Mouse (Mus musculus) ES-E14 (cell line): ENCODE measurements at regions not wholly inside any gene's neighbourhood (a gene's known extent, or its start where the extent isn't known, plus 50 kb on each side); places are given as distances from the start of the nearest gene placed in this dataset.

Experiments used
- DNase-seq: peaks from one replicate; pipeline ENCODE4 v3.0.0-alpha.2; 2013; ENCODE audit warnings: low read depth, low spot score
- H3K27ac ChIP-seq: 2 replicates; pipeline ENCODE4 v1.5.1; 2012; ENCODE audit warnings: low read depth, mild to moderate bottlenecking, low read length, moderate library complexity, mixed read lengths; ENCODE audit not compliant: poor library complexity, insufficient read depth, severe bottlenecking
- H3K36me3 ChIP-seq: 2 replicates; pipeline ENCODE4 v1.6.1; 2012; ENCODE audit warnings: mild to moderate bottlenecking, low read length, moderate library complexity, mixed read lengths; ENCODE audit not compliant: control insufficient read depth, poor library complexity, insufficient read depth, severe bottlenecking
- H3K4me1 ChIP-seq, 2 experiments: fragments of 150-350 bp in 1 of 2; sonication (generic) in 1 of 2; 2 replicates each; pipeline ENCODE4 v1.6.1; 2012; ENCODE audit warnings: low read length in 2 of 2, mild to moderate bottlenecking in 1 of 2, mixed read lengths in 1 of 2; ENCODE audit not compliant: control insufficient read depth in 2 of 2, insufficient read depth in 2 of 2, poor library complexity in 1 of 2
- H3K4me3 ChIP-seq, 2 experiments: fragments of 150-350 bp in 1 of 2; sonication (generic) in 1 of 2; 2 replicates each; pipeline ENCODE4 v1.5.1; 2012; ENCODE audit warnings: low read length in 2 of 2, low read depth in 1 of 2, mild to moderate bottlenecking in 1 of 2, mixed read lengths in 1 of 2; ENCODE audit not compliant: insufficient read depth in 1 of 2, poor library complexity in 1 of 2, severe bottlenecking in 1 of 2
- H3K9ac ChIP-seq: 2 replicates; pipeline ENCODE4 v1.6.1; 2012; ENCODE audit warnings: low read depth, mild to moderate bottlenecking, low read length, mixed read lengths; ENCODE audit not compliant: poor library complexity, insufficient read depth, severe bottlenecking
- H3K9me3 ChIP-seq: fragments of 150-350 bp; sonication (generic); 2 replicates; pipeline ENCODE4 v1.6.1; 2012; ENCODE audit warnings: low read depth, mild to moderate bottlenecking, low read length; ENCODE audit not compliant: control insufficient read depth, insufficient read depth
- CHD2 ChIP-seq: IDR thresholded peaks from 2 replicates; pipeline ENCODE4 v1.6.1; 2014; ENCODE audit warnings: mild to moderate bottlenecking, low read depth, low read length, inconsistent platforms
- HCFC1 ChIP-seq: IDR thresholded peaks from 2 replicates; pipeline ENCODE4 v1.6.1; 2012; ENCODE audit warnings: low read length, inconsistent platforms, borderline replicate concordance; ENCODE audit not compliant: insufficient read depth
- MAFK ChIP-seq: IDR thresholded peaks from 2 replicates; pipeline ENCODE4 v1.6.1; 2014; ENCODE audit warnings: mild to moderate bottlenecking, low read depth, low read length, inconsistent platforms; ENCODE audit not compliant: insufficient read depth
- ZC3H11A ChIP-seq: IDR thresholded peaks from 2 replicates; pipeline ENCODE4 v1.6.1; 2012; ENCODE audit warnings: low read depth, mild to moderate bottlenecking, inconsistent platforms, low read length, borderline replicate concordance
- ZNF384 ChIP-seq: IDR thresholded peaks from 2 replicates; pipeline ENCODE4 v1.6.1; 2012; ENCODE audit warnings: low read depth, low read length, inconsistent platforms
- in situ Hi-C, 2 experiments: fragments of 600-800 bp; cut with MboI; formaldehyde crosslinking; loops; one replicate each; pipeline ENCODE4 v1.15.1; 2025; ENCODE audit warnings: low sequenced_read_pairs in 2 of 2, inconsistent platforms in 1 of 2; ENCODE audit not compliant: unreplicated experiment in 2 of 2

- no peak for TF ChIP-seq CHD2
- no peak for TF ChIP-seq MAFK
- no peak for TF ChIP-seq ZC3H11A
- TF ChIP-seq ZNF384, result no peak
- no peak for TF ChIP-seq HCFC1
- Histone ChIP-seq H3K27ac (no peak overlapping the region), H3K9ac (no peak overlapping the region), H3K4me1 (no peaks in the 10 kb centered on the region), H3K4me3 (no peak overlapping the region), H3K36me3 (no peaks in the 10 kb centered on the region), H3K9me3 (no peaks in the 10 kb centered on the region)
- in situ Hi-C loops, result no loop called here
- no peak for DNase-seq
Observed at GRCm38 (mm10) chr5:133267887-133268286, 724.7 kb upstream of the Auts2 start.

- Histone ChIP-seq H3K4me1 (no peaks in the 10 kb centered on the region), H3K36me3 (no peaks in the 10 kb centered on the region), H3K9me3 (no peaks in the 10 kb centered on the region), H3K4me3 (no peak overlapping the region), H3K27ac (no peak overlapping the region), H3K9ac (no peak overlapping the region)
- no peak for TF ChIP-seq CHD2
- TF ChIP-seq HCFC1, result no peak
- in situ Hi-C loops, result no loop called here
- no peak for DNase-seq
Observed at GRCm38 (mm10) chr5:133267356-133267755, 724.2 kb upstream of the Auts2 start.

- no peak for TF ChIP-seq ZNF384
- TF ChIP-seq CHD2, result no peak
- no peak for TF ChIP-seq HCFC1
- no peak for TF ChIP-seq MAFK
- no peak for TF ChIP-seq ZC3H11A
- H3K36me3 ChIP-seq, result no peaks in the 10 kb centered on the region
- no peak overlapping the region for H3K27ac ChIP-seq
- H3K4me3 ChIP-seq, result no peak overlapping the region
- DNase-seq, result no peak
- no peaks in the 10 kb centered on the region for H3K4me1 ChIP-seq
- in situ Hi-C loops, result no loop called here
- no peak overlapping the region for H3K9ac ChIP-seq
- no peaks in the 10 kb centered on the region for H3K9me3 ChIP-seq
Observed at GRCm38 (mm10) chr5:133264976-133265375, 721.8 kb upstream of the Auts2 start.

- H3K36me3 ChIP-seq, result no peaks in the 10 kb centered on the region
- no peak overlapping the region for H3K4me3 ChIP-seq
- H3K4me1 ChIP-seq, result no peaks in the 10 kb centered on the region
- H3K9me3 ChIP-seq, result no peaks in the 10 kb centered on the region
- no peak for TF ChIP-seq ZC3H11A
- TF ChIP-seq ZNF384, result no peak
- TF ChIP-seq HCFC1, result no peak
- no peak for DNase-seq
- no peak overlapping the region for H3K9ac ChIP-seq
- in situ Hi-C loops, result no loop called here
- H3K27ac ChIP-seq, result no peak overlapping the region
Observed at GRCm38 (mm10) chr5:133218801-133219200, 675.7 kb upstream of the Auts2 start.

- Histone ChIP-seq H3K27ac (no peak overlapping the region), H3K4me3 (no peak overlapping the region), H3K9ac (no peak overlapping the region), H3K9me3 (no peaks in the 10 kb centered on the region), H3K4me1 (no peaks in the 10 kb centered on the region), H3K36me3 (no peaks in the 10 kb centered on the region)
- in situ Hi-C loops, result no loop called here
- DNase-seq, result no peak
- no peak for TF ChIP-seq CHD2
- TF ChIP-seq ZNF384, result no peak
- TF ChIP-seq MAFK, result no peak
- TF ChIP-seq ZC3H11A, result no peak
- TF ChIP-seq HCFC1, result no peak
Observed at GRCm38 (mm10) chr5:133198546-133198945, 655.4 kb upstream of the Auts2 start.
